Mouse (Mus musculus) adipocyte (in vitro differentiated cells): Measurements from ENCODE around the gene Igf1.

ENCODE experiments used
- DNase-seq: peaks from one replicate; pipeline ENCODE4 v3.0.0-alpha.2; 2016; ENCODE audit warnings: low spot score

The Igf1 gene

DNA sequence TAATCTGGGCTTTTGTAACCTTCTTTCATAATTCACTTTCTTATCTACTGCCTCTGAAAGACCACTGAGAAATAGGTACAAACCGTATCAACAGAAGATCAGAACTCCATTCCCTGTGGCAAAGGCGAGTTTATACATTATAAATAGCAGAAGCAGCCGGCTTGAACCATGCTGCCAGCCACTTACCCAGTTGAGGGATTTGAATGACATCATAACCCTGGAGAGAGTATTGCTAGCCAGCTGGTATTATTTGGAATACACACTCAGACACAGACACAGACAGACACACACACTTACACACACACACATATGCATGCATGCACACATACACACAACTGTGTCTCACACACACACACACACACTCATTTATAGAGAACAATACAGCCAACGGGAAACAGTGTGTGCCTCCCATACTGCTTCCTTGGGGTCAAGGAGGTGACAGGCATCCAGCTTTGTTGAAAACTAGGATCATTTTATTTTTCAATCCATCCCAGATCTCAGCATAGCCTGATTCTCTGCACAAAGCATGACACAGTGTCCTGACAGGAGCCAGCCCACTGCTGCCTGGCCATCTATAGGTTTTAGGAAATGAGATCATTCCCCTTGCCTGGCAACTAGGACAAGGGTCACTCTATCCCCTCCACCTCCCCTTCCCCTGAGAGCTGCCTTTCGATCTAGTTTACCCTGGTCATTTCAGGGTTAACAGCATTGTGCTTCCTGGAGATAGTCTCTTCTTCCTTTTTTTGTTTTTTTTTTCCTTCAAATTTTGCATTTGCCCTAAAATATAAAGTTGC lies at the start of gene Igf1:
Gene Igf1 (plus strand): TSS at position 253 of the 794 bp plus-strand sequence.
- DNase-seq = no peak

GRCm38 (mm10) chr10:87812157-87813072 lies 45.6 kb upstream of the Igf1 start:
- DNase-seq = no peak

DNA sequence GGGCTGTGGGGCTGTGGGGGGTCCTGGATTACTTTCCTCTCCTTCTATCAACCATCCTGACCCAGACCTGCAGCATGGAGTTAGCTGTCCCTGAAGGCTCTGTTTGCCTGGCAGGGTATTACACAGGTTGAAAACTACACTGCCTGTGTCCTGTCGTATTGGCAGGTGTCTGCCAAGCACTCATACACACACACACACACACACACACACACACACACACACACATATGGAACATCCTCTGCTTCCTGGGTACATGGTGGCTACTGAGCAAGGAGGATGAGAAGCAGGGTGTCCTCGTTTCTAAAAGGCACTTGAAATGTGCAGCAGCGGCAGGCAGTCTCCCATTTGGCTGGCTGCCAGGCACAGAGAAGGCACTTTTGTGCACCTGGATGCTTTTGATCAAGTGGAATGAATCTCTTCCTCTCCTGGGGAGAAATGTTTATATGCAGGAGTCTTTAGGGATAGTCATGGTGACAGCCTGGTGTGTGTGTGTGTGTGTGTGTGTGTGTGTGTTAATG lies 44.9 kb upstream of the Igf1 start:
- no peak for DNase-seq

DNA sequence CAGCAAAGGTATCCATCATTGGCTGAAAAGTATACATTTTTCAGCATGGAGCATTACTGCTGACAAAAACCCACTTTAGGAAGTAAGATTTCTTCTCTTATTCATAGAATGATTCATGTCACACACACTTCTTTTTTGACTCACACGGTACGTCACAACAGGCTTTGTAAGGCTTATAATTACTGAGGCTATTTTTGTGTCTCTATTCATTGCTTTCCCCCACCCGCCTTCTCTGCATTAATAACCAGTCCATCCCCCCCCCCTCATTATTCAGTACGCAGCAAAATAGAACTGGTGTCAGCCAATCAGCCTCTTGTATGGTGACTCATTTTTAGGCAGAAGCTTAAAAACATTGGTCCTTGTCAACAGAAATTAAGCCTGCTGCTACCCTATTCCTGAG lies 41.2 kb upstream of the Igf1 start:
- no peak for DNase-seq

GRCm38 (mm10) chr10:87817786-87818185 lies 40.3 kb upstream of the Igf1 start:
- no peak for DNase-seq

DNA sequence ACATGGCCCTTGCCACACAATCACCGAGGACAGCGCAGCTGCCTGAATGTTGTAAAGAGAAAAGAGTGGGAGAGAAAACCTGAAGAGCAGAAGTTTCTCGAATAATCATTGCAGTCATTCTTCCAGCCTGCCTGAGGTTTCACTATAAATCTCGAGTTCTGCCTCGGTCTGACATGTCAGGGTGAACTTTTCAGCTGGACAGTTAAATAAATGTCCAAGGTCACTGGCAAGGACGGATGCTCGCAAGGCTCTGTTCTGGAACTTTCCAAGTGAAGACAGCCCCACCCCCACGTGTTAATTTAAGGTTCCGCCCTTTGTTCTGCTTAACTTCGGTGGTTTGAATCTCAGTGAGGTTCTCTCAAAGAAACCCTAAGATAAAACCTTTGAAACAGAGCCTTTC lies 36.2 kb upstream of the Igf1 start:
- DNase-seq = no peak

- no peak for DNase-seq
Measured at GRCm38 (mm10) chr10:87830012-87830411, 28.1 kb upstream of the Igf1 start.

GRCm38 (mm10) chr10:87830639-87831038 lies 27.4 kb upstream of the Igf1 start:
- DNase-seq = no peak

- peak; percentile 48 for DNase-seq
Measured at GRCm38 (mm10) chr10:87832101-87832500, 26.0 kb upstream of the Igf1 start.

- DNase-seq = no peak
Measured at GRCm38 (mm10) chr10:87839454-87839853, 18.6 kb upstream of the Igf1 start.

DNA sequence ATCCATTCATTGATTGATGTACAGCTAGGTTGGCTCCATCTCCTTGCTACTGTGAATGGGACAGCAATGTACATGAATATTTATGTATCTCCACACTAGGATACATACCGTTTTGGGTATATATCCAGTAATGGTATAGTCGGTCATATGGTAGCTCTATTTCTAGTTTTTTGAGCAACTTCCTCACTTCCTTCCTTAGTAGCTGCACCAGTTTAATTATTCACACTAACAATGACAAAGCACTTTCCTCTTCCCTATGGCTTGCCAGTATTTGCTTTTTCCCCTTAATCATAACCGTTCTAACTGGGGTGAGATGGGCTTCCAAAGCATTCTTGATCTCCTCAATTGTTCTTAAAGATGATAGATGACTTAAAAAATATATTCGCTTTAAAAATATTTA lies 15.6 kb upstream of the Igf1 start:
- DNase-seq = no peak

DNA sequence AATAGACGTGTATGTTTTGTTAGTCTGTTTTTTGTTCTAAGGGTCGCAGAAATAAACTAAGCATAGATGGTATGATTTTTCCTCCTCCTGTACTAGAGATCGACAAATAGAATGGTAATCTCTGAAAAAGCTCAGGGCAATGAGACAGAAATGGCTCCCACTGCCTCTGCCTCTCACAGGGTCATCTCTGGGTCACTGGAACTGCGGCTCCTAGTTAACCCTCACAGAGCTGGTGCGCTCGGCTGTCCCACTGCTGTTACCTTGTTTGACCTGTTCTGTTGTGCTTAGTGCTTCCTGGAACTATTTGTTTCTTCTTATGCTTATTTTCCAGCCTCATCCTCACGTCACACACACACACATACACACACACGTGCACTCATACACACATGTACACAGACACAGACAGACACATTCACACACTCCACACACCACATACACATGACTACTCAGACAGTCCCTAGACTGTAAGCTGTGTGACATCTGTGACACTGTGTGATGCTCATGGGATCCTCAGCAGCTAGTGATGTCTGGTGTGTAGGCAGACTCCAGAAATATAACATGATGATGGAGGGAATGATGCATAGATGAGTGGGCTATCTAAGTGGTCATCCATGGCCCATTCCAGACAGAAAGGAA lies 13.0 kb upstream of the Igf1 start:
- DNase-seq = no peak

GRCm38 (mm10) chr10:87847882-87848281 lies 10.2 kb upstream of the Igf1 start:
- DNase-seq = no peak

- DNase-seq = no peak
Measured at GRCm38 (mm10) chr10:87848419-87848818, 9.6 kb upstream of the Igf1 start.

GRCm38 (mm10) chr10:87851492-87851891 lies 6.6 kb upstream of the Igf1 start:
- no peak for DNase-seq

DNA sequence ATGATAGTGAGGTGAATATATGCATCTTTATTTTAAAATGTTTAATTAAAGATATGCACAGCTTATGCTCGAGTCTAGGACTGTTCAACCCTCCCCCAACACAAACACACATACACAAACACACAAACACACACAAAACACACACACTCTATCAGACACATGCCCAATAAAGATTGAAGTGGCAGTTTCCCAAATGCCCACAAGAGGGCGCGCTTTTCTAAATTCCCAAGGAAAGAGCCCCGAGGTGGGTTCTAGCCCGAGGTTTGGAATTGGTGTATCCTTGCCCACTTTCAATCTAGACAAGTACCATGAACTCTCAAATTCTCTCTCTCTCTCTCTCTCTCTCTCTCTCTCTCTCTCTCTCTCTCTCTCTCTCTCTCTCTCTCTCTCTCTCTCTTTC lies 3.7 kb upstream of the Igf1 start:
- DNase-seq = peak; percentile 77

- no peak for DNase-seq
Measured at GRCm38 (mm10) chr10:87855423-87856122, 2.5 kb upstream of the Igf1 start.

DNA sequence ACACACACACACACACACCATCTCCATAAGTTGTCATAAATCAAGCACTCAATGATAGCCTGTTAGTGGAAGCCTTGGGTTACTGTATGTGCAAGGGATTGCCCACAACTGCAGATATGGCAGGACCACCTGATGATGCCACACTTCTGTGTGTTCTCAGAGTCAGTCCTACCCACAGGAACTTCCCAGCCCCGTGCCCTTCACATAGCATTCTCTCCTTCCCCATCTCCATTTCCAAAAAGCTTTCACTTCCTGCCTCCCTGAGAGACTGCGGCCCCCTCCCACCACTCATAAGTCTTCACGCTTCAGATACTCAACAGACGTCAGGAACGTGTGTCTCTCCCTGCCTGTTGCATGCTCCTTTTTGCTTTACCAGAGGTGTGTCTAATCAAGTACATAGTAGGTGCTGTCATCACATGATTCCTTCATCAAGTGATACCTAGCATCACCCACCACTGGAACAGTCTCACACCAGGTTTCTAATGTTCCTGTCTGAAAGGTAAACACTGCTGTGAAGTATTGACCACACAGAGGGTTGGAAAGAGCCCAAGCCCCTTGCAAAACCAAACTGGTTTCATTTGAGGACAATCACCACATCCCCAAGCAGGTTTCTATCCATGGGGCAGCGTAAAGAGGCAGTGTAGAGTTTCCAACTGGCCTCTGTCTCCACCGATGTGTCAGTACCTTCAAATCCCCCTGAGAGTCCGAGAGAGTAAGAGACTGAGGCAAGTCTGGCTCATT lies 680 bp upstream of the Igf1 start:
- DNase-seq = no peak

- DNase-seq = peak; percentile 69
Measured at GRCm38 (mm10) chr10:87858939-87859338, 874 bp downstream of the Igf1 start.

DNA sequence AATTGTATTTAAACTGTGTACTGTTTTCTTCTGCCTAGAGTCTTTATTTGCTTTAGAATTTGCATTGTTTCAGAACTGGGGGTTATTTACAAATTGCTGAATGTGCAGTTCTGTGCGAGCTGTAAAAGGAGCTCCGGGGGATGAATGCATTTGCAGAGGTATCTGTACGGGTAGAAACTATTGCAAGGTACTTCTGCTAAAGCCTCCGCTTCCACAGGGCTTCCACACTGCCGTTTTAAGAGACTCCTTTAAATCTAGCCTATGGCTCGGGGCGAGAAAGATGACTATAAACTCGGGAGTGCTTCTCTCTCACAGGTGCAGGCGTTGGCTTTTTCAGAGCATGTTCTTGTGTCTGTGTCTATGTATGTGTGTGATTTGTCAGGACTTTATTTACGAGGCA lies 1.4 kb downstream of the Igf1 start:
- DNase-seq = peak; percentile 22
